Mouse (Mus musculus) thymus, postnatal 14 days (tissue): Measurements from ENCODE around the gene Pinlyp.

Experiments used
- DNase-seq: peaks from one replicate; pipeline ENCODE4 v3.0.0; 2021

The Pinlyp gene

GRCm38 (mm10) chr7:24561450-24561849 lies 15.5 kb upstream of the Pinlyp start:
- DNase-seq, result no peak

- DNase-seq, result no peak
Observed at GRCm38 (mm10) chr7:24555786-24556185, 9.9 kb upstream of the Pinlyp start.

- no peak for DNase-seq
Observed at GRCm38 (mm10) chr7:24551985-24552759, 6.3 kb upstream of the Pinlyp start.

GRCm38 (mm10) chr7:24547534-24548036 lies 1.7 kb upstream of the Pinlyp start:
- DNase-seq, result no peak

- peak; percentile 98 for DNase-seq
Observed at GRCm38 (mm10) chr7:24546634-24547389, 894 bp upstream of the Pinlyp start.

GRCm38 (mm10) chr7:24544506-24544905 lies 1.4 kb downstream of the Pinlyp start:
- no peak for DNase-seq

- no peak for DNase-seq
Observed at GRCm38 (mm10) chr7:24539686-24540085, 6.2 kb downstream of the Pinlyp start.

- no peak for DNase-seq
Observed at GRCm38 (mm10) chr7:24538701-24539100, 7.2 kb downstream of the Pinlyp start.

GRCm38 (mm10) chr7:24538154-24538553 lies 7.8 kb downstream of the Pinlyp start:
- no peak for DNase-seq

- DNase-seq, result no peak
Observed at GRCm38 (mm10) chr7:24537591-24537990, 8.3 kb downstream of the Pinlyp start.

- no peak for DNase-seq
Observed at GRCm38 (mm10) chr7:24537081-24537480, 8.8 kb downstream of the Pinlyp start.

GRCm38 (mm10) chr7:24534301-24534700 lies 11.6 kb downstream of the Pinlyp start:
- DNase-seq, result no peak

GRCm38 (mm10) chr7:24533806-24534205 lies 12.1 kb downstream of the Pinlyp start:
- no peak for DNase-seq

GRCm38 (mm10) chr7:24533031-24533571 lies 12.8 kb downstream of the Pinlyp start:
- no peak for DNase-seq

- DNase-seq, result peak; percentile 79
Observed at GRCm38 (mm10) chr7:24531211-24531971, 14.5 kb downstream of the Pinlyp start.

- peak; percentile 99 for DNase-seq
Observed at GRCm38 (mm10) chr7:24530062-24530931, 15.6 kb downstream of the Pinlyp start, which contains the start of gene Irgq. Gene Irgq, plus strand, starts transcription at chr7:24530689.

GRCm38 (mm10) chr7:24529580-24529979 lies 16.3 kb downstream of the Pinlyp start:
- peak; percentile 22 for DNase-seq

- DNase-seq, result no peak
Observed at GRCm38 (mm10) chr7:24528861-24529260, 17.1 kb downstream of the Pinlyp start.

- no peak for DNase-seq
Observed at GRCm38 (mm10) chr7:24525686-24526420, 20.1 kb downstream of the Pinlyp start.

GRCm38 (mm10) chr7:24524978-24525377 lies 20.9 kb downstream of the Pinlyp start:
- no peak for DNase-seq

GRCm38 (mm10) chr7:24523723-24524122 lies 22.2 kb downstream of the Pinlyp start:
- DNase-seq, result no peak
